Mouse (Mus musculus) thymus, adult 2 months (tissue): Measurements from ENCODE around the gene Mapk8ip1.

ENCODE experiments used
- CTCF ChIP-seq: fragments of 200-500 bp; IDR thresholded peaks from 2 replicates; pipeline ENCODE4 v1.5.1; 2012; ENCODE audit warnings: mild to moderate bottlenecking, control low read depth, low read length, moderate library complexity, borderline replicate concordance; ENCODE audit not compliant: control insufficient read depth, poor library complexity, insufficient read depth; ENCODE audit errors: extremely low read depth
- POLR2A ChIP-seq: fragments of 200-500 bp; IDR thresholded peaks from 2 replicates; pipeline ENCODE4 v1.6.1; 2012; ENCODE audit warnings: mild to moderate bottlenecking, low read length, control low read depth, moderate library complexity; ENCODE audit not compliant: control insufficient read depth, poor library complexity, insufficient read depth; ENCODE audit errors: extremely low read depth

- TF ChIP-seq CTCF (no peak), POLR2A (no peak)
Measured at GRCm38 (mm10) chr2:92408309-92409045, 7.4 kb upstream of the Mapk8ip1 start.
